Mouse (Mus musculus) lung, adult 2 months (tissue): ENCODE measurements around the gene Fstl3.

ENCODE experiments used
- CTCF ChIP-seq: fragments of 200-500 bp; IDR thresholded peaks from 2 replicates; pipeline ENCODE4 v1.5.1; 2011; ENCODE audit warnings: mild to moderate bottlenecking, low read length, control low read depth; ENCODE audit not compliant: insufficient read depth
- POLR2A ChIP-seq: fragments of 200-500 bp; IDR thresholded peaks from 2 replicates; pipeline ENCODE4 v1.6.1; 2011; ENCODE audit warnings: low read depth, mild to moderate bottlenecking, control low read depth, low read length, borderline replicate concordance; ENCODE audit errors: extremely low read depth

- TF ChIP-seq POLR2A (no peak), CTCF (no peak)
Measured at GRCm38 (mm10) chr10:79778006-79778405, 934 bp downstream of the Fstl3 start.
